18 mouse cellular contexts compared by ENCODE assay signal in the genomic region with DNA sequence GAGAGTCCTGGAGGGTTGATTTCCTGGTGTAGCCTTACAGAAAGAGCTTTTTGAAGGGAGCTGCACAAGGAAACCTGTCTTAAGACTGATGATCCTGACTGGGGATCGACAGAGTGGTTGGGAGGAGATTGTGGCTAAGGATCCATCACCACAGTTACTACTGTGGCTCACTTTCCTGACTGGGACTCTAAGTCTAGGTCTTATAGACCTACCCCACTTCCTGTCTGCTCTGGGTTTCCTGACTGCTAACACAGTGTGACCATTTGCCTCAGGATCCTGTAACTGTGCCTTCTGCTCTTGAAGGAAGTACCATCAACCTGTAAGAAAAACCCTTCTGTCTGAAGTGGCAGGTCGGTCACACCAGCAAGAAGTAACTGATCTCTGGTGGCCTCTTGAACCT. TPM values are rescaled to one million over a fixed set of nuclear protein-coding genes. Genes with fewer than 3 reads are reported as not detected.
DNase-seq lines count a peak whose midpoint lies in the region; ATAC-seq lines count a peak whose summit lies in the region.
"Had no signal": no experiment of that assay in that cellular context is flagged by ENCODE, and none has a peak within 500 bp of the region (broad histone marks: within the 10 kb centered on the region; RNA-seq: fewer than 3 reads in every experiment).

No protein-coding gene starts in this region.

- ATAC-seq in CD4-positive, CD25-positive, alpha-beta regulatory T cell, adult 4 months = peak; percentile 47
- ATAC-seq in granulocyte monocyte progenitor cell, adult 5-6 weeks (replicated peaks; ENCODE audit: poor library complexity, severe bottlenecking) = peak; percentile 42
- ATAC-seq: forebrain, embryonic 14.5 days; forebrain, postnatal 0 days; Patski had no signal

- peak; percentile 10 for DNase-seq in thymus, postnatal 14 days
- no peak for DNase-seq in thymus, postnatal 0 days (ENCODE audit: low spot score)
- no peak for DNase-seq in left cerebral cortex, postnatal 25 days (ENCODE audit: low spot score in 2 of 2)
- DNase-seq in kidney, postnatal 10 days = no peak
- DNase-seq: adrenal gland, postnatal 10 days; adrenal gland, postnatal 36 days; cerebellum, adult 18-20 months; cerebellum, adult 9-10 months; cerebellum, postnatal 14 days; forebrain, postnatal 0 days; gastrocnemius, adult 2 months; gastrocnemius, postnatal 14 days; heart, adult 2 months had no signal

- intact Hi-C loops in left cerebral cortex, postnatal 25 days (cut with DNase I) = no loop called here

RNA-seq across cellular contexts. Expression of a gene that starts 18.2 kb away (rescaled TPM):
- 1.6 and 2.2 TPM in 2 replicates for polyA plus RNA-seq in thymus, postnatal 0 days (2015; fragmentation: Nextera tagmentation; extraction: Ambion mirVana)
- under 1 TPM; 0.69 to 0.82 TPM for polyA plus RNA-seq in CD4-positive, CD25-positive, alpha-beta regulatory T cell, adult 4 months (2017; shearing (Covaris generic))
- total RNA-seq in granulocyte monocyte progenitor cell, adult 5-6 weeks (2014; fragmentation: Nextera tagmentation) = not detected in 2 replicates
- not detected in 2 replicates for total RNA-seq in granulocyte monocyte progenitor cell, adult 5-6 weeks (2017)
- total RNA-seq in left cerebral cortex, postnatal 25 days (2021) = 10 to 100 TPM in 1 of 2 experiments, 1 to 10 TPM in 1; 9.2 to 10.6 TPM
- polyA plus RNA-seq: G1E had no signal

RNA-seq across cellular contexts. Expression of a gene that starts 46.1 kb away (rescaled TPM):
- 1.5 TPM in 2 replicates for polyA plus RNA-seq in thymus, postnatal 0 days (2015; fragmentation: Nextera tagmentation; extraction: Ambion mirVana)
- polyA plus RNA-seq in CD4-positive, CD25-positive, alpha-beta regulatory T cell, adult 4 months (2017; shearing (Covaris generic)) = 1 to 10 TPM; 4.5 to 8.1 TPM
- total RNA-seq in granulocyte monocyte progenitor cell, adult 5-6 weeks (2014; fragmentation: Nextera tagmentation) = not detected in 2 replicates
- total RNA-seq in granulocyte monocyte progenitor cell, adult 5-6 weeks (2017) = 0.52 and 0.78 TPM in 2 replicates
- total RNA-seq in left cerebral cortex, postnatal 25 days (2021) = 1 to 10 TPM; 1.2 to 1.8 TPM

Comparison
In these comparisons a context has a peak if more than half of its experiments do, and no peak if none do; other contexts are left out.
1. RNA of a gene that starts 18.2 kb away (total RNA-seq): 9.2 to 10.6 TPM in left cerebral cortex, postnatal 25 days; not detected in granulocyte monocyte progenitor cell, adult 5-6 weeks; every median in the first group is over 10 times any median in the second.